In genomic region chr2:150735756-150736576, GRCm38 (mm10) we compare ENCODE assay signal across 11 mouse cellular contexts. TPM values are rescaled to one million over a fixed set of nuclear protein-coding genes. Genes with fewer than 3 reads are reported as not detected.
DNase-seq lines count a peak whose midpoint lies in the region; ATAC-seq lines count a peak whose summit lies in the region.
"Had no signal": no experiment of that assay in that cellular context is flagged by ENCODE, and none has a peak within 500 bp of the region (broad histone marks: within the 10 kb centered on the region; RNA-seq: fewer than 3 reads in every experiment).

No protein-coding gene starts in this region.

- H3K27ac ChIP-seq in embryonic facial prominence, embryonic 10.5 days (replicated peaks), result no peak overlapping the region; the same call in 1 of the 2 replicates
- H3K27ac ChIP-seq in hindbrain, embryonic 13.5 days, result no peak overlapping the region
- H3K27ac ChIP-seq in intestine, embryonic 16.5 days (ENCODE audit: low read length), result no peak overlapping the region

- 0 out of 2 replicates have a peak, but pooled peaks cover 5% of the 10 kb centered on the region for H3K4me1 ChIP-seq in embryonic facial prominence, embryonic 10.5 days
- peaks cover 9% of the 10 kb centered on the region for H3K4me1 ChIP-seq in hindbrain, embryonic 13.5 days (replicated peaks)
- no peaks in the 10 kb centered on the region for H3K4me1 ChIP-seq in intestine, embryonic 16.5 days (ENCODE audit: control insufficient read depth, insufficient read depth, low read length)

- 45% methylated on average over 11 of the region's 11 CpGs for WGBS in embryonic facial prominence, embryonic 10.5 days
- 9% methylated on average over 11 of the region's 11 CpGs for WGBS in hindbrain, embryonic 13.5 days
- WGBS in intestine, embryonic 16.5 days, result 60% methylated on average over 11 of the region's 11 CpGs

- ATAC-seq in hindbrain, embryonic 13.5 days (ENCODE audit: low FRiP score), result peak; percentile 97
- ATAC-seq in intestine, embryonic 16.5 days, result no peak
- ATAC-seq: liver, postnatal 0 days had no signal

- H3K27me3 ChIP-seq in embryonic facial prominence, embryonic 10.5 days (replicated peaks; ENCODE audit: low read depth, poor library complexity, severe bottlenecking), result no peaks in the 10 kb centered on the region
- peaks cover 38% of the 10 kb centered on the region for H3K27me3 ChIP-seq in hindbrain, embryonic 13.5 days
- no peaks in the 10 kb centered on the region for H3K27me3 ChIP-seq in intestine, embryonic 16.5 days (replicated peaks; ENCODE audit: control insufficient read depth, insufficient read depth, low read length)

- H3K36me3 ChIP-seq in embryonic facial prominence, embryonic 10.5 days (replicated peaks), result no peaks in the 10 kb centered on the region
- no peaks in the 10 kb centered on the region for H3K36me3 ChIP-seq in hindbrain, embryonic 13.5 days
- H3K36me3 ChIP-seq in intestine, embryonic 16.5 days (ENCODE audit: control insufficient read depth, insufficient read depth, low read length), result no peaks in the 10 kb centered on the region

- peak; percentile 74 for DNase-seq in Muller cell, postnatal 12 days (ENCODE audit: inconsistent ontology term)
- peak; percentile 48 for DNase-seq in embryonic facial prominence, embryonic 10.5 days (ENCODE audit: low spot score)
- DNase-seq in neural tube, embryonic 10.5 days (ENCODE audit: extremely low spot score, low spot score), result peak; percentile 65
- no peak for DNase-seq in adrenal gland, postnatal 25 days
- no peak for DNase-seq in cerebellum, adult 9-10 months
- DNase-seq: gastrocnemius, postnatal 14 days; liver, postnatal 0 days had no signal

- peak overlapping the region; percentile 18; the same call in 1 of the 2 replicates for H3K4me2 ChIP-seq in hindbrain, embryonic 13.5 days
- no peak overlapping the region for H3K4me2 ChIP-seq in intestine, embryonic 16.5 days (ENCODE audit: low read depth, low read length)

- H3K9ac ChIP-seq in hindbrain, embryonic 13.5 days, result no peak overlapping the region
- H3K9ac ChIP-seq in intestine, embryonic 16.5 days (ENCODE audit: low read depth, low read length), result no peak overlapping the region
- H3K9ac ChIP-seq: liver, postnatal 0 days had no signal

- no peaks in the 10 kb centered on the region for H3K9me3 ChIP-seq in embryonic facial prominence, embryonic 10.5 days
- no peaks in the 10 kb centered on the region for H3K9me3 ChIP-seq in hindbrain, embryonic 13.5 days
- H3K9me3 ChIP-seq in intestine, embryonic 16.5 days (ENCODE audit: control insufficient read depth, low read length), result no peaks in the 10 kb centered on the region

- no peak overlapping the region for H3K4me3 ChIP-seq in embryonic facial prominence, embryonic 10.5 days
- H3K4me3 ChIP-seq in hindbrain, embryonic 13.5 days, result no peak overlapping the region
- no peak overlapping the region for H3K4me3 ChIP-seq in intestine, embryonic 16.5 days (ENCODE audit: low read length)

RNA-seq across cellular contexts. Expression of gene Entpd6, which starts 12.9 kb away (rescaled TPM):
- 30.7 and 37.1 TPM in 2 replicates for polyA plus RNA-seq in embryonic facial prominence, embryonic 10.5 days (2016; fragmentation: Nextera tagmentation; extraction: Ambion mirVana)
- polyA plus RNA-seq in hindbrain, embryonic 13.5 days (2015; fragmentation: Nextera tagmentation; extraction: Ambion mirVana), result 49.1 and 55.8 TPM in 2 replicates
- polyA plus RNA-seq in intestine, embryonic 16.5 days (2015; fragmentation: Nextera tagmentation; extraction: Ambion mirVana), result 25.4 and 28.1 TPM in 2 replicates
- 7.0 and 7.9 TPM in 2 replicates for total RNA-seq in adrenal gland, postnatal 25 days (2021)

RNA-seq across cellular contexts. Expression of gene Vsx1, which starts 46.8 kb away (rescaled TPM):
- 0.04 and 0.23 TPM in 2 replicates for polyA plus RNA-seq in embryonic facial prominence, embryonic 10.5 days (2016; fragmentation: Nextera tagmentation; extraction: Ambion mirVana)
- 0.18 and 0.61 TPM in 2 replicates for polyA plus RNA-seq in hindbrain, embryonic 13.5 days (2015; fragmentation: Nextera tagmentation; extraction: Ambion mirVana)
- not detected in 2 replicates for polyA plus RNA-seq in intestine, embryonic 16.5 days (2015; fragmentation: Nextera tagmentation; extraction: Ambion mirVana)
- not detected in 2 replicates for total RNA-seq in adrenal gland, postnatal 25 days (2021)
- total RNA-seq: gastrocnemius, postnatal 14 days; left cerebral cortex, adult 8-10 months had no signal
- polyA plus RNA-seq: liver, postnatal 0 days; thymus, postnatal 0 days had no signal

RNA-seq across cellular contexts. Expression of gene Pygb, which starts 50.6 kb away (rescaled TPM):
- polyA plus RNA-seq in embryonic facial prominence, embryonic 10.5 days (2016; fragmentation: Nextera tagmentation; extraction: Ambion mirVana), result 62.1 and 66.3 TPM in 2 replicates
- polyA plus RNA-seq in hindbrain, embryonic 13.5 days (2015; fragmentation: Nextera tagmentation; extraction: Ambion mirVana), result 89.3 and 94.9 TPM in 2 replicates
- 78.8 and 81.4 TPM in 2 replicates for polyA plus RNA-seq in intestine, embryonic 16.5 days (2015; fragmentation: Nextera tagmentation; extraction: Ambion mirVana)
- 38.5 and 40.8 TPM in 2 replicates for total RNA-seq in adrenal gland, postnatal 25 days (2021)

Comparison
In these comparisons a context has a peak if more than half of its experiments do, and no peak if none do; other contexts are left out.
1. DNase-seq: peak in Muller cell, postnatal 12 days (single experiment), embryonic facial prominence, embryonic 10.5 days (single experiment) and neural tube, embryonic 10.5 days (single experiment); none in adrenal gland, postnatal 25 days (single experiment) and cerebellum, adult 9-10 months (single experiment).